Mouse (Mus musculus): ENCODE measurements at regions not wholly inside any gene's neighbourhood (a gene's known extent, or its start where the extent isn't known, plus 50 kb on each side); places are given as distances from the start of the nearest gene placed in this dataset.
"Not testable (repeated sequence)": the region's sequence is repeated elsewhere in the genome, so short reads cannot be mapped to it uniquely, and the experiment has no call there.

- no peak for DNase-seq (ENCODE audit: low spot score in 2 of 2)
- intact Hi-C loops (cut with DNase I) = no loop called here
Measured at GRCm38 (mm10) chr8:98955803-98956202, 460.5 kb downstream of the Cdh8 start.

DNA sequence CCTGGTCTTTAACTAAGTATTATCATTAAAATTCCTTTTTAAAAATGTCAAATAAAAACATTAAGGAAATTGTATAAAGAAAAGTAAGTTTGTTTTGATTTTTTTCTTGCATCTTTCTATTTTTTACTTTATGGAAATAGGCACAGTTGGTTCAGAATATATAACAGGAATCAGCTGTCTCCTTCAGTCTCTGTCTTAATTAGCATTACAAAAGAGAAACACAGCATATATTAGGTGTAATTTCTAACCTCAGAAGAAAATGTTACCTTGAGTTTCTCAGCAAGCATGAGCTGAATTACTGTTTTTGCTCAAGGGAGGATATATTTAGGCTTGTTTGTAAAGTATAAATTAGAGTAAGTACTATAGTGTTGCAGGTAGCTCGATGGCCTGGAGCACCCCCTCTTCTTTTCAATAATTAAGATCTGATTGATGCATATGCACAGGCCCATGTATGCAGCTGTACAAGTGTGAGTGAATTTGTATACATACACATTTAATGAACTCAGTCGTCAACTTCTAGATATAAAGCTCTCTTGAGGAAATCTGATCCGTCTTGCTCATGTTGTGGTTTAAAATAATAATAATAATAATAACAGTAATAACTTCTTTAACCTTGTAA is 503.0 kb downstream of the Cdh8 start:
- intact Hi-C loops (cut with DNase I) = no loop called here
- DNase-seq (ENCODE audit: low spot score in 2 of 2) = no peak

GRCm38 (mm10) chr8:98893331-98893730 is 522.9 kb downstream of the Cdh8 start:
- DNase-seq (ENCODE audit: low spot score in 2 of 2) = no peak
- intact Hi-C loops (cut with DNase I) = no loop called here

GRCm38 (mm10) chr8:98861664-98862306 is 554.5 kb downstream of the Cdh8 start:
- no peak for DNase-seq (ENCODE audit: low spot score in 2 of 2)
- intact Hi-C loops (cut with DNase I) = no loop called here

DNA sequence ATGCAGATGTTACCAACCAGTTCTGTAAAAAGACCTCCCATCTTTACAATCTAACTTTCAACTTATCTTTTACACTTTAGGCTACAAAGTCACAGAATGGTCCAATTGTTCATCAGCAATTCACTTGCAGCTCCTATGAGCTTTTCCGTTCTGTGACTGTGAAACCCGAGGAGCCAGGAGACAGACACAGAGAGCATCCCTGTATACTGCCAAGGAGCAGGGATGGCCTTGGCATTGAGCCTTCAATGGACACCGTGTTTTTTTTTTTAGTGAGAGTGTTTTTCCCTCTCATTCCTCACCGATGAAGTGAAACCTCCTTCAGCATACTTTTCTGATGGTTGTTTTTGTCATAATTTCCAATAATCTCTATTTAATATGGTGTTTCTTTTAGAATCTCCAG is 555.1 kb downstream of the Cdh8 start:
- intact Hi-C loops (cut with DNase I) = no loop called here
- no peak for DNase-seq (ENCODE audit: low spot score in 2 of 2)

GRCm38 (mm10) chr8:98860416-98860815 is 555.9 kb downstream of the Cdh8 start:
- DNase-seq (ENCODE audit: low spot score in 2 of 2) = no peak

GRCm38 (mm10) chr8:98829515-98829914 is 586.8 kb downstream of the Cdh8 start:
- peak; percentile 9 to 13 for DNase-seq (ENCODE audit: low spot score in 2 of 2)
- intact Hi-C loops (cut with DNase I) = no loop called here

More at GRCm38 (mm10) chr8:98860416-98860815, 555.9 kb downstream of the Cdh8 start:
- intact Hi-C loops (cut with DNase I) = no loop called here

DNA sequence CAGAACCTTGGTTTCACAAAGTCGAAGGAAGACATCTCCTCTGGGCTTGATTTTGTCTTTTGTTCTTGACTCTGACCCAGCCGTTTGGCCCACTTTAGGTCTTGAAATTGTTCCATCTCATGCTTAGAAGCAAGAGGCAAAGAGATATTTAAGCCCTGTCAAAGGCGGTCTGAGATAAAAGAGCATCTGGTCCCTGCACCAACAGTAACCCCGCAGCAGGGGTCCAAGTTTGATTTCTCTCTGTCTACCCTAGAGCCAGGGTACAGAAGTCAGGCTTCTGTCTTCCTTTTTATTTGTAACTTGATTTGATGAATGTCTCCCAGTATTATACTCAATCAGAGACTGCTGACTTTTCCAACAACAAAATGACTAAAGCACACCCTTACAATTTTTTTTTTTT is 587.3 kb downstream of the Cdh8 start:
- intact Hi-C loops (cut with DNase I) = no loop called here
- DNase-seq (ENCODE audit: low spot score in 2 of 2) = no peak

GRCm38 (mm10) chr8:98811922-98812321 is 604.3 kb downstream of the Cdh8 start:
- intact Hi-C loops (cut with DNase I) = no loop called here
- DNase-seq (ENCODE audit: low spot score in 2 of 2) = peak in 1 of 2 experiments; percentile 10

DNA sequence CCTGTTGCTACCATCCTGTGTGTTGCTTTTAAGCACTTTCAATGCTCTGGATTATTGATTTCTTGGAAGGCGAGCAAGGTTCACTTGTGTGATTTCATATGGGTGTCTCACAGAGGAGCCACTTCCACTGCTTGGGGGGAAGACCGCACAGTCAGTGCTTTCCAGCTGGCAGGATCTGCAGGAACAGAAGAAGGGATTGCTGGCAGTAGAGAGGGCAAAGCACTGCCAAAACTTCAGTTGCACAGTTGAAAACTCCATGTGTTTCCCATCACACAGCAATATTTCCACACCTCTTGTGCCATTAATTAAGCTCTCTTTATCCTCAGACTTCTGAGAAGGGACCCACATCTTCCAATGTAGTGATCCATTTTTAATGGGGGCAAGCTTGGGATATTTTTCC is 618.8 kb downstream of the Cdh8 start:
- no peak for DNase-seq (ENCODE audit: low spot score in 2 of 2)
- intact Hi-C loops (cut with DNase I) = no loop called here

- intact Hi-C loops (cut with DNase I) = no loop called here
- DNase-seq (ENCODE audit: low spot score in 2 of 2) = no peak
Measured at GRCm38 (mm10) chr8:98767036-98767435, 649.2 kb downstream of the Cdh8 start.

- intact Hi-C loops (cut with DNase I) = no loop called here
- DNase-seq (ENCODE audit: low spot score in 2 of 2) = no peak
Measured at GRCm38 (mm10) chr8:98756596-98756995, 659.7 kb downstream of the Cdh8 start.

DNA sequence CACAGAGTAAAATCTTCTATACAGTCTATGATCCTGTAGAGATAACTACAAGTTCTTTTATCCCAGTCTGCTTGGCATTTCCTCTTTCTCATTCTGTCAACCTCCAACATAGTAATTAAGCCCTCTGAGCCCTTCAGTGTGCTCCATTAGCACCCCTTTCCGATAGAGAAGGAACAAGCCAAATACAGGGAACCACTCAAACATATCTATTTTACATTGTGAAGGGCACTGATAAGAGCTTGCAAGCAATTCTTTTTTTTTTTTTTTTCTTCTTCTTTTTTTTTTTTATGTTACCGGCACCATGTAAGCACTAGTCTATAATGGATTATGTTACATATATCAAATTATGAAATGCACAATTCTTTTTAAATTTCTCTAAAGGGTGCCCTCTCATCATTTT is 660.5 kb downstream of the Cdh8 start:
- intact Hi-C loops (cut with DNase I) = no loop called here
- no peak for DNase-seq (ENCODE audit: low spot score in 2 of 2)

GRCm38 (mm10) chr8:98752367-98752766 is 663.9 kb downstream of the Cdh8 start:
- DNase-seq (ENCODE audit: low spot score in 2 of 2) = no peak
- intact Hi-C loops (cut with DNase I) = no loop called here

- intact Hi-C loops (cut with DNase I) = loop anchor here (1.0 kb wide), 1 partner anchor 13 kb away; no protein-coding TSS in a partner anchor
- no peak for DNase-seq (ENCODE audit: low spot score in 2 of 2)
Measured at GRCm38 (mm10) chr8:98707753-98708152, 708.5 kb downstream of the Cdh8 start.

GRCm38 (mm10) chr8:98706122-98706521 is 710.1 kb downstream of the Cdh8 start:
- DNase-seq (ENCODE audit: low spot score in 2 of 2) = no peak
- intact Hi-C loops (cut with DNase I) = no loop called here

DNA sequence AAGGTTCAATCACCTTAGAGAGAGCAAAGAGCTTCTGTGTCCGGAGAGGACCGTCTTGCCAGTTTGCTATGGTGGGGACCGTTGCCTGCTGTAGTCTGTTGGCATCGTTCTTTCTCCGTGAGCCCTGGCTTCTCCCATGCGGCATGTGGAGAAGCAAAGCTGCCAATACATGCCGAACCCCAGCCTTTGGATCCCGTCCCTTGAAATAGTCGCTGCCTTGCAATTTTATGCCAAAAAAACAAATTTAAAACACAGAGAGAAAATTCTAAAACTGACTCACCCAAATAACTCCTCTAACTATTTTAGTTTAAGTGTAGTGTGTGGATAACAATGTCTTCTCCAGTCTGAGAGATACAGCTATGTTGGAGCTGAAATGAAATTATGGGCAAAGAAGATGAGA is 731.1 kb downstream of the Cdh8 start:
- intact Hi-C loops (cut with DNase I) = no loop called here

DNA sequence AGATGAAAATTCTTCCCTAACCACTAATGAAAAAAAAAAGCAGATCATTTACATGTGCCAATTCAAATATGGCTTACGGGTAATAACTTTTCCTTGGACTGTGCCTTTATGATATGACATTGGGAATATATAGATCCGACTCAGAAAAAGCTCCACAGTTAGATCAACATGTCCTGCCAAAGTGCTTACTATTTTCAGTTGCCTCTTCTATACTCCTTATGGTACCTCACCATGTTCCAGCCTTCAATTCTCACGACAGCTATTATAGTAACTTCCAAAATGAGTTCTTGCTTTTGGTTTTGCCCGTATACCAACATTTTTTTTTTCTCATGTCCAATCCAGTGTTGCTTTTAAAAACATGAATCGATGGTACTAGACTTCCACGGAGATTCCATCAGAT is 731.7 kb downstream of the Cdh8 start:
- intact Hi-C loops (cut with DNase I) = no loop called here
- DNase-seq (ENCODE audit: low spot score in 2 of 2) = no peak

More for the DNA sequence above, 731.1 kb downstream of the Cdh8 start:
- peak; percentile 16 to 42 for DNase-seq (ENCODE audit: low spot score in 2 of 2)

- intact Hi-C loops (cut with DNase I) = no loop called here
- no peak for DNase-seq (ENCODE audit: low spot score in 2 of 2)
Measured at GRCm38 (mm10) chr8:98680065-98680464, 736.2 kb downstream of the Cdh8 start.

DNA sequence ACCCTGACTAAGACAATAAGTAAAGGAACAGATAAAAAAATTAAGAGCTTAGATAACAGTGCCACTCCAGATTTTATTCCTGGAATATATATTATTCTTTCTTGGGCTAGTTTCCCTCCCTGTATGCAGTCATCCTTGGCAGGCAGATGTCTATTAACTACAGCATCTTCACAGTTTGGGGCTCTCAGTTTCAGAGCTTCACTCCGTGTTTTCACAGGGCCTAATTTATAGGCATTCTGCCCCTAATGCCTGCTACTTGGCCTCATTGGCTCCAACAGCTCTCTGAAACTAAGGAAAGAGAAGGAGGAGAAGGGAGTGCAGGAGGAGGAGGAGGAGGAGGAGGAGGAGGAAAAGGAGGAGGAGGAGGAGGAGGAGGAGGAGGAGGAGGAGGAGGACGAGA is 757.0 kb downstream of the Cdh8 start:
- intact Hi-C loops (cut with DNase I) = no loop called here
- no peak for DNase-seq (ENCODE audit: low spot score in 2 of 2)

GRCm38 (mm10) chr8:98652316-98652715 is 764.0 kb downstream of the Cdh8 start:
- intact Hi-C loops (cut with DNase I) = not testable (repeated sequence)

DNA sequence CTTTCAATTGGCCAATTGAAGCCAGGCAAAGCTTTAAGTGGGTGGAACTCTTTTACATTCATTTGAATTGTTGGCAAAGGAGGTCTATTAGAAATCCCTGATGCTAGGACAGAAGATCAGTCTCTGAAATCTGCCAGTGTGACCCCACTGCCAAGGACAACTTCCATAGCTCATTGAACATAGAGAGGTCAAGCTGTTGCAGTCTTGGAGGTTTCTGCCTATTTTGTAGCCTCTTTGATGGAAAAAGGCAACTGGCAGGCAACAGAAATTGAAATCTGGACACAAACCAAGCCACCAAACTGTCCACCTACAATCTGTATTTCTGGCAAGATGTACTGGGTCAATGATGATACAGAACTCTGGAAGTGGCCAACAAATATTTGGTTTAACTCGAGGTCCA is 765.3 kb downstream of the Cdh8 start:
- intact Hi-C loops (cut with DNase I) = no loop called here
- no peak for DNase-seq (ENCODE audit: low spot score in 2 of 2)

More at GRCm38 (mm10) chr8:98652316-98652715, 764.0 kb downstream of the Cdh8 start:
- not testable (repeated sequence) for DNase-seq (ENCODE audit: low spot score in 2 of 2)

All from left cerebral cortex, postnatal 36 days (tissue).